Mouse (Mus musculus) macrophage (primary cell): ENCODE measurements around the gene Myh7. TPM values are rescaled to one million over a fixed set of nuclear protein-coding genes. Genes with fewer than 3 reads are reported as not detected.
"Not testable (repeated sequence)": the region's sequence is repeated elsewhere in the genome, so short reads cannot be mapped to it uniquely, and the experiment has no call there.

ENCODE experiments used
- H3K27ac ChIP-seq: fragments of 350-480 bp; formaldehyde crosslinking; 2 replicates; pipeline ENCODE4 v1.9.0; 2021
- H3K36me3 ChIP-seq: fragments of 350-480 bp; formaldehyde crosslinking; 2 replicates; pipeline ENCODE4 v1.9.0; 2021; ENCODE audit errors: inconsistent target
- H3K4me3 ChIP-seq: fragments of 350-480 bp; formaldehyde crosslinking; 2 replicates; pipeline ENCODE4 v1.9.0; 2021; ENCODE audit errors: inconsistent target
- H3K79me2 ChIP-seq: fragments of 350-480 bp; formaldehyde crosslinking; 2 replicates; pipeline ENCODE4 v1.9.0; 2021; ENCODE audit errors: inconsistent target
- WGBS: methylation state at CpG from one replicate; pipeline ENCODE4 v1.1.7; 2026; ENCODE audit warnings: inconsistent platforms; ENCODE audit not compliant: missing documents; 5-methylcytosine and 5-hydroxymethylcytosine counted together
- polyA plus RNA-seq: library from polyadenylated mRNA; stranded (reverse); fragments of 250-400 nt; gene quantifications from 3 replicates; pipeline ENCODE4 v1.2.4, GENCODE M21; 2018; ENCODE audit warnings: inconsistent platforms

Gene Myh7
- polyA plus RNA-seq, 1 experiment from 2014 or later = not detected

GRCm38 (mm10) chr14:54997297-54997696, 2.9 kb upstream of the Myh7 start:
- H3K79me2 ChIP-seq = no peaks in the 10 kb centered on the region
- 90% methylated on average over 4 of the region's 4 CpGs for WGBS
- H3K36me3 ChIP-seq = no peaks in the 10 kb centered on the region
- no peak overlapping the region for H3K4me3 ChIP-seq
- H3K27ac ChIP-seq = no peak overlapping the region

- whole genome bisulfite sequencing = 88% methylated on average over 9 of the region's 9 CpGs
- no peak overlapping the region for H3K4me3 ChIP-seq
- H3K36me3 ChIP-seq = no peaks in the 10 kb centered on the region
- no peak overlapping the region for H3K27ac ChIP-seq
- no peaks in the 10 kb centered on the region for H3K79me2 ChIP-seq
These were observed 2.4 kb upstream of the Myh7 start for GRCm38 (mm10) chr14:54996793-54997192.

GRCm38 (mm10) chr14:54995457-54996138, 1.2 kb upstream of the Myh7 start:
- WGBS = 85% methylated on average over 10 of the region's 14 CpGs
- Histone ChIP-seq H3K36me3 (no peaks in the 10 kb centered on the region), H3K27ac (no peak overlapping the region), H3K4me3 (no peak overlapping the region), H3K79me2 (no peaks in the 10 kb centered on the region)

- Histone ChIP-seq H3K27ac (no peak overlapping the region), H3K4me3 (no peak overlapping the region), H3K36me3 (no peaks in the 10 kb centered on the region), H3K79me2 (no peaks in the 10 kb centered on the region)
These were observed 402 bp upstream of the Myh7 start for GRCm38 (mm10) chr14:54994869-54995186.

DNA sequence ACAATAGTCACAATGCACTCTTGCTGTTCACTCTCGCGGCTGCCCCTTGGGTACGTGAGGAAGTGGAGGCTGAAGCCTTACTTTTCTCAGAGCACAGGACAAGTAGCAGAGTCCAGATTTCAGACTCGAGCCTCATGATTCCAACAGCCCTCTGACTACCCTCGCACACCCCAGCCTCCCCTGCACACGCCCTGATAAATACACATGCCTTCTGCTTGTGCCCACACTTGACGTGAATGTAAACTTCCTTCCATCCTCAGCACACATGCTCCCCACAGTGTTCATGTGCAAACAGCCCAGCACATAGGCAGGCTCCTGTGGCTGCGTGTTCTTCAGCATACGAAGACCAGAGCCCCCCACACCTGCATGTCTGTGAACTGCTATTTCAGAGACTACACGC, 790 bp downstream of the Myh7 start:
- 63% methylated on average over 10 of the region's 10 CpGs for WGBS
- no peak overlapping the region for H3K27ac ChIP-seq
- H3K36me3 ChIP-seq = no peaks in the 10 kb centered on the region
- no peaks in the 10 kb centered on the region for H3K79me2 ChIP-seq
- H3K4me3 ChIP-seq = no peak overlapping the region

DNA sequence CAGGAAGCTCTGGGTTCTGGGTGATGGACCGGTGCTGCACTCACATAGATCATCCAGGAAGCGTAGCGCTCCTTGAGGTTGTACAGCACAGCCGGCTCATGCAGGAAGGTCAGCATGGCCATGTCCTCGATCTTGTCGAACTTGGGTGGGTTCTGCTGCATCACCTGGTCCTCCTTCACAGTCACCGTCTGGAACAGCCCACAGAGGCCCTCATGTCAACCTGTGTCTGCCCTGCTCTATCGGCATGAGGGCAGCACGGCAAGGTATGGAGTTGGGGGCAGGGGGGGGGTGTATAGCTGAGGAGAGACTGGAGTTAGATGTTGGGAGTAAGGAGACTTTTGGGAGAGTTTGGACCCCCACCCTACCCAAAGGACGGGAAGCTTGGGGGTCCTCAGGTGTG, 2.2 kb downstream of the Myh7 start:
- Histone ChIP-seq H3K79me2 (no peaks in the 10 kb centered on the region), H3K36me3 (no peaks in the 10 kb centered on the region), H3K27ac (no peak overlapping the region), H3K4me3 (no peak overlapping the region)
- 91% methylated on average over 10 of the region's 10 CpGs for WGBS

- H3K4me3 ChIP-seq = no peak overlapping the region
- H3K36me3 ChIP-seq = no peaks in the 10 kb centered on the region
- no peak overlapping the region for H3K27ac ChIP-seq
- 89% methylated on average over 8 of the region's 8 CpGs for WGBS
- H3K79me2 ChIP-seq = no peaks in the 10 kb centered on the region
These were observed 4.5 kb downstream of the Myh7 start for GRCm38 (mm10) chr14:54989886-54990441.

- no peak overlapping the region for H3K27ac ChIP-seq
- H3K36me3 ChIP-seq = no peaks in the 10 kb centered on the region
- H3K4me3 ChIP-seq = no peak overlapping the region
- H3K79me2 ChIP-seq = no peaks in the 10 kb centered on the region
- 88% methylated on average over 13 of the region's 13 CpGs for WGBS
These were observed 5.5 kb downstream of the Myh7 start for GRCm38 (mm10) chr14:54988882-54989281.

GRCm38 (mm10) chr14:54988350-54988874, 6.0 kb downstream of the Myh7 start:
- not testable (repeated sequence) for H3K4me3 ChIP-seq, H3K27ac ChIP-seq, H3K79me2 ChIP-seq, H3K36me3 ChIP-seq
- 96% methylated on average over 8 of the region's 9 CpGs for WGBS

DNA sequence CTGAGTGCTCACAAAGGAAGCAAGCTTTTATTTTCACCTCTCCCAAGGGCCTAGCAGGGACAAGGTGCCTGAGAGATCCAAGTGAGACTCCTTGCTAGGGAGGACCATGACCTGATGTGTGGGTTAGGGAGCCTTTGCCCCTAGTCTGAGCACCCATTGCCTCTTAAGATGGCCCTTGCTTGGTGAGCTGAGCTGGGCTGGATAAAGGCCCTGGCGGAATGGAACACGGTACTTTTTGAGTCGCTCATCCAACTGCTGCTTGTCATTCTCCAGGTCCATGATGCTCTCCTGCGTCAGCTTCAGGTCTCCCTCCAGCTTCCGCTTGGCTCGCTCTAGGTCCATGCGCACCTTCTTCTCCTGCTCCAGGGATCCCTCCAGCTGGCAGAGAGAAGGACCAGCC, 12.5 kb downstream of the Myh7 start:
- no peak overlapping the region for H3K4me3 ChIP-seq
- no peaks in the 10 kb centered on the region for H3K79me2 ChIP-seq
- no peaks in the 10 kb centered on the region for H3K36me3 ChIP-seq
- no peak overlapping the region for H3K27ac ChIP-seq
- 95% methylated on average over 7 of the region's 7 CpGs for WGBS

- H3K27ac ChIP-seq = no peak overlapping the region
- 95% methylated on average over 8 of the region's 8 CpGs for WGBS
- no peaks in the 10 kb centered on the region for H3K36me3 ChIP-seq
- no peak overlapping the region for H3K4me3 ChIP-seq
- no peaks in the 10 kb centered on the region for H3K79me2 ChIP-seq
These were observed 15.8 kb downstream of the Myh7 start for GRCm38 (mm10) chr14:54978664-54979063.

DNA sequence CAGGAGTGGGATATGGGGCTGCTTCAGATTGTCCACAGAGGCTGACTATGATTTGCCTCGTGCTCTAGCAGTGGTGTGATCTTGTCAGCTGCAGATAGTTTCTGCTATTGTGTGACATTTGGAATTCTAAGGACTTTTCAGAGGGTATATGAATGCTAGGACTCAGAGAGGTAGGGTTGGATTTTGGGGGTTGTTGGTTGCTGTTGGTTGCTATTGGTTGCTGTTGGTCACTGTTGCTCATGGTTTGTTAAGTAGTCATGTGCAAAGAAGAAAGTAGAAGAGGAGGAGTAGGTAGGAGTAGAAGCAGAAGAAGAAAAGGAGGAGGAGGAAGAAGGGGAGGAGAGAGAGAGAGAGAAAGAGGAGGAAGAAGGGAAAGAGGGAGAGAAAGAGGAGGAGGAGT, 17.8 kb downstream of the Myh7 start, which contains the start of gene Gm17428:
Gene Gm17428, plus strand, starts transcription at position 301 of the 400 bp plus-strand sequence.
- Histone ChIP-seq H3K79me2 (no peaks in the 10 kb centered on the region), H3K4me3 (no peak within 1 kb of the TSS), H3K36me3 (no peaks in the 10 kb centered on the region), H3K27ac (no peak within 1 kb of the TSS)
- WGBS = 87% methylated on average over 1 of the region's 1 CpGs

GRCm38 (mm10) chr14:54974068-54974791, 20.2 kb downstream of the Myh7 start:
- Histone ChIP-seq H3K79me2 (no peaks in the 10 kb centered on the region), H3K36me3 (no peaks in the 10 kb centered on the region), H3K27ac (no peak overlapping the region), H3K4me3 (no peak overlapping the region)
- 80% methylated on average over 6 of the region's 6 CpGs for WGBS

- 85% methylated on average over 5 of the region's 11 CpGs for WGBS
These were observed 21.6 kb downstream of the Myh7 start for GRCm38 (mm10) chr14:54972786-54973185.

DNA sequence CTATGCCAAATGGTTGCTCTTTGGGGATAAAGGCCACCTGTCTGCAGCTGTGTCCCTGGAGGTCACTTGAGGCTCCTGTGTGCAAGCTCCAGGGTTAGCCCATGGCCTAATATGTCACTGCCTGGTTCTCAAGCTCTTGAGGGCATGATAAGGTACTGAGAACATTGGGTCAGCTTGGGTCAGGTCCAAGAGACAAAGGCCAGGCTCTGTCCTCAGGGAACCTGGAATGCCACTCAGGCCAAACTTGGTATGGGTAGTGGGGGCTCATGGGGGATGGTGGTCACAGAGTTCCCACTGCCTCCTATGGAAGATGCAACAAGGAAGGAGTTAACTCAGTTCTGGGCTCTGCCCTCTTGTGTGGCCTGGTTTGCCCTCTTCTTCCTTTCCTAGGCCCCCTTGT, 26.1 kb downstream of the Myh7 start:
- no peak overlapping the region for H3K4me3 ChIP-seq
- H3K36me3 ChIP-seq = no peaks in the 10 kb centered on the region
- no peaks in the 10 kb centered on the region for H3K79me2 ChIP-seq
- no peak overlapping the region for H3K27ac ChIP-seq

More at GRCm38 (mm10) chr14:54972786-54973185, 21.6 kb downstream of the Myh7 start:
- H3K4me3 ChIP-seq, H3K27ac ChIP-seq, H3K79me2 ChIP-seq, H3K36me3 ChIP-seq: not testable (repeated sequence)
